Mouse (Mus musculus): Measurements from ENCODE around the gene 4933415A04Rik. TPM values are rescaled to one million over a fixed set of nuclear protein-coding genes. Genes with fewer than 3 reads are reported as not detected.

Gene 4933415A04Rik
- total RNA-seq, 4 experiments from 2014 or later, result 0.22 to 0.57 (median 0.48) TPM

DNA sequence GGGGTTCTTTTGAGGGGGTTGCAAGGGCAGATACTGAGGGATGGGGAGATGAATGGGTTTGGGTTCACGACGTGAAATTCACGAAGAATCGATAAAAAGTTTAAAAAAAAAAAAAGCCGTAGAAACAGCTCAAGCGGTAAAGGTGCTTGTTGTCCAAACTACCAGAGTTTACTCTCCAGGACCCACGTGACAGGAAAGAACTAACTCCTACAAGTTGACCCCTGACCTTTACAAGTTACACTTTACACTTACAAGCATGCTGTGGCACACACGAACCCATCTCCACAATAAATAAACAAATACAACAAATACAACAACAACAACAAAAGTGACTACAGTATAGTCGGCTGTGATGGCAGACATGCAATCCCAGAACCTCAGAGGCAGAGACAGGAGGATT lies 44.8 kb downstream of the 4933415A04Rik start:
- no peak for DNase-seq (ENCODE audit: low spot score)

DNA sequence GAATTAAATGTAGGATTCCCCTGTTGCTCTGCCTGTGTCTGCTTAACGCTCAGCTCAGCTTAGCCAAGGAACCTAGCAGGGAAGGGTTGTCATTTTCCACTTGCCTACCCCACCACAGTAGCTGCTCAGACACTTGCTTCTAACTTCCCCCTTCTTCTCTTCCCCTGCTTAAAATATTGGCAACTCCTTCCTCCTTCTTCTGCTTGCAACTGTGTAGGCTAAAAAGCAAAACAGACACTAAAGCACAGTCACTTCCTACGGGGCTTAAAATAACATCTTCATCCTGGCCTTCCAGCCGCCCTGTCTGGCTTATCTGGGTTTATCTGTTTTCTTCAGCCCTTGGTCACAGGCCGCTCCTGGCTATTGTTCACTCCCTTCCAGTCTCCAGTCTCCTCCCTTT lies 45.7 kb downstream of the 4933415A04Rik start:
- peak; percentile 34 for DNase-seq (ENCODE audit: low spot score)

DNA sequence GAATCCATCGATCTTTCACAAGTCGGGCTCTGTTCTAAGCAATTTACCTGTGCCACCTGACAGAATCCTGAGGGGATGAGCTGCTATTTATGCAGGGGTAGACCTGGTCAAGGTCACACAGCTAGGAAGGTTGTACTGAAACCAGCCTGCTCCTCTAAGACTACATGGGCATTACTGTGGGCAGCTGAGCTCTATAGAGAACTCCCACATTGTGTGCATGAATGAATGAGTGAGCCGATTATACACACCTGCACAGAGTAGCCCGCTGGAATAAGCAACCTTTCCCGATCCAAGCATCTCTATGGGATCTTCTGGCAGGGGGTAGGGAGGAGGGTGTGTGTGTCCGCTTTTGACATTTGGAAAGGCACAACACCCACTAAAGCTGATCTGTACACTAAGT lies 46.3 kb downstream of the 4933415A04Rik start:
- DNase-seq (ENCODE audit: low spot score), result no peak

DNA sequence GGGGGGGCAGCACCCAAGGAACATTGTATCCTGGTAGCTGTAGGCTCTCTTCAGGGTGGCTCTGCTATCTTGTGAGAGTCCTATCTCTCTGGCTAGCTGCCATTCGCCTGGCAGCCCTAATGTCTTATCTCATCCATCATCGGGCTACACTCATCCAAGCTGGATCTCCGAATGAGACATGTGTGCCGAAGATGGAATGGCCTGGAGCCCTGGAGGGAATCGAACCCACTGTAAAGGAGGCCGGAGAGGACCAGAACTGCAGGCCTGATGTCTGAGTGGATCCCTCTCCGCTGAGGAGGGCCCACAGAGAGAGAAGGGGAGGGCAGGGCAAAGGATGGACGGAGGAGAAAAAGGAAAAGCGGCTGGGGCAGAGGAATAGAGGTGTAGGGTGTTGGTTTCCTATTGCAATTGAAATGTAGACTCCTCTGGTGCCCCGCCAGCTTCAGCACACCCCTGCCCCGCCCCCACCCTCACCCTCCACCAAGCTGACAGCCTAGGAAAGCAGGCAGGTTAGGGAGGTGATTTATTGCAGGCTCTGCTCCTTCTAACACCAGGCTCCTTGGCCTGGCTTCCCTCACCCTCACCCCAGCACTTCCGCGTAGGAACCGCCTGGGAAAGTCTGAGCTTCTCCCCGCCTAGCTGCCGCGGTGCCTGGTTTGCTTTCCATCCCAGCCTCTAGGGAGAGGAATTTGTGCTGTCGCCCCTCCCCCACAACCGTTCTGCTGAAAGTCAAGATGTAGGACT lies 47.0 kb downstream of the 4933415A04Rik start:
- peak; percentile 81 for DNase-seq (ENCODE audit: low spot score)

DNA sequence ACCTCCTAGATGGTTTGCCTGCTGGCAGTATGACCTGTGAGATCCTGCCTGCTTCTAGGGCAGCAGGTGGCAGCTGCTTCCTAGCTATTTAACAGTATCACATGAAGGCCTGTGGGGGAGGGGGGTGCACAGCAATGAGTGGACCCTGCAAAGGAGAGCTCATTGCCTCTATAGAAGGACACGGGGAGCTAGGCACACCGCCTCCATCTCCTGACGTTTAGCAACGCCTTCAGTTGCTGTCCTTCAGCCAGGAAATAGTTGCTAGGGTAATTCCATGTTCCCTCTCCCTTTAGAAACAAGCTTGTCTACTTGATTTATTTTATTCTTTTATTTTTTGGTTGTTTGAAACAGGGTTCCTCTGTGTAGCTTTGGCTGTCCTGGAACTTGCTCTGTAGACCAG lies 49.9 kb downstream of the 4933415A04Rik start:
- no peak for DNase-seq (ENCODE audit: low spot score)

DNA sequence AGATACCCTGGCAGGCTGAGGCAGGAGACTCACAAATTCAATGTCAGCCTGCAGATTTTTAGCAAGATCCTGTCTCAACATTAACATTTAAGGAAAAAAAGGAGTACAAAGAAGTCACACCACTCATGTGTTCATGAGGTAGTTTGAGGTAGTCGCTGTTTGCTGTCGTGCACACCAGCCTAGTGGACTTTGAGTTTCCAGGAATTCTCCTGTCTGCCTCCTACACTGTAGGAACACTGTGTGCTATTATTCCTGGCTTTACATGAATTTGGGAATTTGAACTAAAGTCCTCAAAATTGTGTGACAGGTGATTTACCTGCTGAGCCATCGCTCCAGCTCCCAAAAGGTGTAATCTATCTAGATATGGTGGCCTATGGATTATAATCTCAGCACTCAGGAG lies 51.6 kb downstream of the 4933415A04Rik start:
- no peak for DNase-seq (ENCODE audit: low spot score)

Other genes with a start within 250 kb of the 4933415A04Rik start
- gene Pttg1, start 160.8 kb upstream of the 4933415A04Rik start, total RNA-seq (2022), result 10 to 100 TPM; 77.5 to 93.9 (median 90.6) TPM
- gene Slu7, start 153.3 kb upstream of the 4933415A04Rik start, total RNA-seq (2022), result 10 to 100 TPM; 28.0 to 30.8 (median 30.1) TPM
- gene C1qtnf2, start 112.8 kb upstream of the 4933415A04Rik start, total RNA-seq (2022), result 1 to 10 TPM; 3.6 to 5.2 (median 4.0) TPM
- 1 to 10 TPM in 3 of 4 experiments, under 1 TPM in 1; 0.87 to 2.2 (median 1.4) TPM for gene Ccnjl, start 58.3 kb upstream of the 4933415A04Rik start, total RNA-seq (2022)
- gene Fabp6, start 14.5 kb downstream of the 4933415A04Rik start, total RNA-seq (2022), result not detected
- gene Pwwp2a, start 95.0 kb downstream of the 4933415A04Rik start, total RNA-seq (2022), result 10 to 100 TPM; 13.8 to 18.4 (median 15.7) TPM
- gene Ttc1, start 161.0 kb downstream of the 4933415A04Rik start, total RNA-seq (2022), result 10 to 100 TPM; 52.3 to 63.5 (median 57.6) TPM